Mouse (Mus musculus) MEL (cell line): ENCODE data around the gene Ccdc82. TPM values are rescaled to one million over a fixed set of nuclear protein-coding genes. Genes with fewer than 3 reads are reported as not detected.

ENCODE experiments used
- DNase-seq: peaks from one replicate; pipeline ENCODE4 v3.0.0; 2011; ENCODE audit warnings: low read depth, low spot score
- H3K27ac ChIP-seq: 2 replicates; pipeline ENCODE4 v1.5.1; 2012; ENCODE audit warnings: low read depth, mild to moderate bottlenecking, control low read depth, low read length, moderate library complexity; ENCODE audit not compliant: control insufficient read depth
- H3K27me3 ChIP-seq, 2 experiments: fragments of 150-350 bp in 1 of 2; sonication (generic) in 1 of 2; 2 replicates each; pipeline ENCODE4 v1.6.1; 2012; ENCODE audit warnings: low read length in 2 of 2, mild to moderate bottlenecking in 2 of 2, improper control_type of control experiment in 1 of 2, moderate library complexity in 1 of 2; ENCODE audit not compliant: insufficient read depth in 2 of 2, control insufficient read depth in 1 of 2
- H3K36me3 ChIP-seq, 2 experiments: 2 replicates each; pipeline ENCODE4 v1.6.1; 2012 to 2014; ENCODE audit warnings: low read length in 2 of 2, improper control_type of control experiment in 1 of 2, inconsistent platforms in 1 of 2, mild to moderate bottlenecking in 1 of 2; ENCODE audit not compliant: insufficient read depth in 2 of 2, control insufficient read depth in 1 of 2
- H3K4me1 ChIP-seq, 2 experiments: fragments of 150-350 bp in 1 of 2; sonication (generic) in 1 of 2; 2 replicates each; pipeline ENCODE4 v1.6.1; 2012; ENCODE audit warnings: low read length in 2 of 2, improper control_type of control experiment in 1 of 2, mild to moderate bottlenecking in 1 of 2; ENCODE audit not compliant: insufficient read depth in 2 of 2, control insufficient read depth in 1 of 2
- H3K4me3 ChIP-seq, 2 experiments: fragments of 150-350 bp in 1 of 2; sonication (generic) in 1 of 2; 2 replicates each; pipeline ENCODE4 v1.5.1; 2012; ENCODE audit warnings: low read depth in 2 of 2, low read length in 2 of 2, mild to moderate bottlenecking in 2 of 2, moderate library complexity in 2 of 2, control low read depth in 1 of 2, improper control_type of control experiment in 1 of 2; ENCODE audit not compliant: control insufficient read depth in 1 of 2, insufficient read depth in 1 of 2
- H3K79me2 ChIP-seq: 2 replicates; pipeline ENCODE4 v1.6.1; 2012; ENCODE audit warnings: mild to moderate bottlenecking, low read length, moderate library complexity; ENCODE audit not compliant: control insufficient read depth, poor library complexity, insufficient read depth
- H3K9ac ChIP-seq: 2 replicates; pipeline ENCODE4 v1.6.1; 2012; ENCODE audit warnings: low read depth, mild to moderate bottlenecking, control low read depth, low read length, moderate library complexity; ENCODE audit not compliant: control insufficient read depth, poor library complexity, severe bottlenecking
- H3K9me3 ChIP-seq: fragments of 150-350 bp; sonication (generic); replicated peaks from 2 replicates; pipeline ENCODE4 v1.6.1; 2012; ENCODE audit warnings: mild to moderate bottlenecking, low read length, improper control_type of control experiment, moderate library complexity; ENCODE audit not compliant: insufficient read depth
- CHD2 ChIP-seq: IDR thresholded peaks from 2 replicates; pipeline ENCODE4 v1.6.1; 2011; ENCODE audit warnings: low read length, improper control_type of control experiment
- CTCF ChIP-seq, 3 experiments: IDR thresholded peaks in 2 of 3; conservative IDR thresholded peaks in 1 of 3; 2 replicates each; pipeline ENCODE4 v1.5.1; 2011 to 2012; ENCODE audit warnings: low read length in 3 of 3, low read depth in 2 of 3, mild to moderate bottlenecking in 2 of 3, improper control_type of control experiment in 1 of 3, inconsistent platforms in 1 of 3, mixed read lengths in 1 of 3, moderate library complexity in 1 of 3; ENCODE audit not compliant: control insufficient read depth in 1 of 3, insufficient read depth in 1 of 3, poor library complexity in 1 of 3, severe bottlenecking in 1 of 3
- E2F4 ChIP-seq: IDR thresholded peaks from 2 replicates; pipeline ENCODE4 v1.6.1; 2011; ENCODE audit warnings: low read depth, low read length, improper control_type of control experiment, borderline replicate concordance
- ELF1 ChIP-seq: IDR thresholded peaks from 2 replicates; pipeline ENCODE4 v1.6.1; 2014; ENCODE audit warnings: low read depth, mild to moderate bottlenecking, inconsistent platforms, low read length, improper control_type of control experiment, moderate library complexity
- EP300 ChIP-seq, 2 experiments: IDR thresholded peaks; 2 replicates each; pipeline ENCODE4 v1.6.1; 2011; ENCODE audit warnings: improper control_type of control experiment in 2 of 2, low read length in 2 of 2, low read depth in 1 of 2, mild to moderate bottlenecking in 1 of 2
- ETS1 ChIP-seq: IDR thresholded peaks from 2 replicates; pipeline ENCODE4 v1.6.1; 2012; ENCODE audit warnings: low read depth, mild to moderate bottlenecking, inconsistent platforms, low read length, improper control_type of control experiment, moderate library complexity
- GATA1 ChIP-seq: IDR thresholded peaks from 2 replicates; pipeline ENCODE4 v1.6.1; 2011; ENCODE audit warnings: low read depth, low read length, improper control_type of control experiment
- HCFC1 ChIP-seq: IDR thresholded peaks from 2 replicates; pipeline ENCODE4 v1.6.1; 2012; ENCODE audit warnings: low read depth, mild to moderate bottlenecking, inconsistent platforms, low read length, improper control_type of control experiment, moderate library complexity
- KAT2A ChIP-seq: conservative IDR thresholded peaks from 2 replicates; pipeline ENCODE4 v1.6.1; 2012; ENCODE audit warnings: low read depth, low read length, improper control_type of control experiment, inconsistent platforms
- MAX ChIP-seq: IDR thresholded peaks from 2 replicates; pipeline ENCODE4 v1.6.1; 2011; ENCODE audit warnings: low read length, improper control_type of control experiment
- MAZ ChIP-seq: IDR thresholded peaks from 2 replicates; pipeline ENCODE4 v1.6.1; 2012; ENCODE audit warnings: low read depth, mild to moderate bottlenecking, inconsistent platforms, low read length, improper control_type of control experiment
- MEF2A ChIP-seq: IDR thresholded peaks from 2 replicates; pipeline ENCODE4 v1.6.1; 2014; ENCODE audit warnings: low read depth, mild to moderate bottlenecking, inconsistent platforms, low read length, improper control_type of control experiment; ENCODE audit not compliant: poor library complexity, insufficient replicate concordance, severe bottlenecking; ENCODE audit errors: extremely low read depth
- MXI1 ChIP-seq: IDR thresholded peaks from 2 replicates; pipeline ENCODE4 v1.6.1; 2011; ENCODE audit warnings: mild to moderate bottlenecking, low read depth, low read length, improper control_type of control experiment
- NELFE ChIP-seq: IDR thresholded peaks from 2 replicates; pipeline ENCODE4 v1.6.1; 2011; ENCODE audit warnings: low read depth, low read length, improper control_type of control experiment
- NRF1 ChIP-seq: IDR thresholded peaks from 2 replicates; pipeline ENCODE4 v1.6.1; 2014; ENCODE audit warnings: low read depth, mild to moderate bottlenecking, inconsistent platforms, low read length, improper control_type of control experiment, moderate library complexity; ENCODE audit not compliant: poor library complexity, insufficient read depth, severe bottlenecking
- POLR2A ChIP-seq, 2 experiments: IDR thresholded peaks; 2 replicates each; pipeline ENCODE4 v1.6.1; 2011 to 2012; ENCODE audit warnings: low read length in 2 of 2, mild to moderate bottlenecking in 2 of 2, control low read depth in 1 of 2, improper control_type of control experiment in 1 of 2, low read depth in 1 of 2, moderate library complexity in 1 of 2; ENCODE audit not compliant: control insufficient read depth in 1 of 2, insufficient read depth in 1 of 2, poor library complexity in 1 of 2
- POLR2AphosphoS2 ChIP-seq: IDR thresholded peaks from 2 replicates; pipeline ENCODE4 v1.6.1; 2011; ENCODE audit warnings: low read length, improper control_type of control experiment
- POLR2AphosphoS5 ChIP-seq: IDR thresholded peaks from 2 replicates; pipeline ENCODE4 v1.6.1; 2012; ENCODE audit warnings: low read depth, borderline replicate concordance, mild to moderate bottlenecking, inconsistent platforms, low read length, moderate library complexity, mixed read lengths
- RCOR1 ChIP-seq: IDR thresholded peaks from 2 replicates; pipeline ENCODE4 v1.6.1; 2012; ENCODE audit warnings: low read depth, mild to moderate bottlenecking, inconsistent platforms, low read length, improper control_type of control experiment
- SIN3A ChIP-seq: IDR thresholded peaks from 2 replicates; pipeline ENCODE4 v1.6.1; 2012; ENCODE audit warnings: low read length, improper control_type of control experiment, inconsistent platforms
- SMC3 ChIP-seq: IDR thresholded peaks from 2 replicates; pipeline ENCODE4 v1.6.1; 2011; ENCODE audit warnings: low read depth, low read length, improper control_type of control experiment
- TAL1 ChIP-seq: IDR thresholded peaks from 2 replicates; pipeline ENCODE4 v1.6.1; 2012; ENCODE audit warnings: mild to moderate bottlenecking, inconsistent platforms, low read length, moderate library complexity, mixed read lengths
- TBP ChIP-seq: IDR thresholded peaks from 2 replicates; pipeline ENCODE4 v1.8.0; 2011; ENCODE audit warnings: low read depth, low read length, improper control_type of control experiment
- TCF12 ChIP-seq: IDR thresholded peaks from 2 replicates; pipeline ENCODE4 v1.6.1; 2014; ENCODE audit warnings: low read depth, mild to moderate bottlenecking, inconsistent platforms, low read length, improper control_type of control experiment, moderate library complexity
- ZC3H11A ChIP-seq: IDR thresholded peaks from 2 replicates; pipeline ENCODE4 v1.6.1; 2012; ENCODE audit warnings: low read depth, mild to moderate bottlenecking, inconsistent platforms, low read length, improper control_type of control experiment
- ZMIZ1 ChIP-seq: IDR thresholded peaks from 2 replicates; pipeline ENCODE4 v1.6.1; 2012; ENCODE audit warnings: low read depth, mild to moderate bottlenecking, inconsistent platforms, low read length, improper control_type of control experiment, moderate library complexity
- polyA plus RNA-seq, 2 experiments: library from polyadenylated mRNA; stranded (reverse) in 1 of 2; unstranded in 1 of 2; fragments of >175 nt in 1 of 2; fragments of >200 nt in 1 of 2; gene quantifications; 2 replicates each; pipeline versions ENCODE4 v1.2.1 to v1.2.4; 2012; ENCODE audit warnings: low replicate concordance in 2 of 2, low read depth in 1 of 2; ENCODE audit not compliant: insufficient read length in 2 of 2, insufficient read depth in 1 of 2, missing spikeins in 1 of 2
- total RNA-seq: library from RNA; depleted of rRNA; stranded (reverse); fragments of 300-350 nt; gene quantifications from 2 replicates; pipeline ENCODE4 v1.2.3, GENCODE M21; 2012; rRNA removed

Gene Ccdc82
- total RNA-seq (8.4 and 11.0 TPM in 2 replicates), polyA plus RNA-seq (10 to 100 TPM; 15.0 to 79.8 TPM)

DNA sequence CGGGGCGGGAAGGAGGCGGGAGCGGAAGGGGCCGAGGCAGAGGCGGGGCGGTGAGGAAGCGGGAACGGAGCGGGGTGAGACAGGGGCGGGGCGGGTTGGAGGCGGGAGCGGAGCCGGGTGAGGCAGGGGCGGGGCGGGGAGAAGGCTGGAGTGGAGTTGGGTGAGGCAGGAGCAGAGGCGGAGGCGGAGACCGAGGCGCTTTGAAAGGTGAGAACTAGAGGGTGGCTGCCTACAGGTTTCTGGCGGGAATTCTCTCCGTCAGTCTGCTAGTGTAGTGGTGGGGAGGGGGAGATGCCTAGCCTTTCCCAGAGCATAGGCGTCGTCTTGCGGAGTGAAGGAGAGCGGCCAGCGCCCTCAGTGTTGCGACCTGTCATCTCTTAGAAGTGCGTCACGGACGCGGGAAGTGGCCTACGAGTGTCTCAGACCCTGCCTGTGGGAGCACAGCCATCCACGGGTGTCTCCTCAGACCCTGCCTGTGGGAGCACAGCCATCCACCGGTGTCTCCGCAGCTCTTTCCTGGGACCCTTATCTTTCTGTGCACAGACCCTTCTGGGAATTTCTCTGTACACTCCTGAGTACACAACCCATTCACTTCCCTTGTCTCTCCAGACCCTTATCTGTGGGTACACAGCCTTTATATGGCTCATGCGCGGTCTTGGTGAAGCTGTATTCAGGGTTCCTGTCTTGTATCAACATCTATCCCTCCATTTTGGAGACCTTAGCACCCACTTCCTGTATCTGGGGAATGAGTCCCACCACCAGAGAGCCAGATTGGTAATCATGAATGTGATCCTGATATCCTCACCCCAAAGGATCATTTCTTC is at the start of gene Ccdc82:
Ccdc82 (plus strand) TSS at position 141 of the 824 bp plus-strand sequence.
- Histone ChIP-seq H3K27ac (peak within 1 kb of the TSS; percentile 66), H3K36me3 (peaks cover 0 to 34% of the 10 kb centered on the region in 2 experiments; a peak in 2 of 4 replicates), H3K4me3 (peak within 1 kb of the TSS; percentile 74 to 86), H3K79me2 (peaks cover 1% of the 10 kb centered on the region), H3K9me3 (no peaks in the 10 kb centered on the region), H3K4me1 (peaks cover 17 to 24% of the 10 kb centered on the region in 2 experiments), H3K27me3 (no peaks in the 10 kb centered on the region), H3K9ac (peak within 1 kb of the TSS; percentile 63)
- no peak for TF ChIP-seq MEF2A
- no peak for TF ChIP-seq CTCF (IDR thresholded peaks at IDR 0.05 in 2 of 3, conservative IDR thresholded peaks at IDR 0.05 in 1 of 3; ENCODE audit: control insufficient read depth in 1 of 3, insufficient read depth in 1 of 3, low read depth in 2 of 3, low read length in 3 of 3, poor library complexity in 1 of 3, severe bottlenecking in 1 of 3)
- no peak for TF ChIP-seq CHD2
- no peak for TF ChIP-seq KAT2A
- peak; percentile 81 for TF ChIP-seq NELFE
- TF ChIP-seq SIN3A, result peak; percentile 90
- peak; percentile 53; the same call in 1 of the 2 replicates for TF ChIP-seq MAZ
- TF ChIP-seq ZMIZ1, result peak; percentile 64; the same call in 1 of the 2 replicates
- peak; percentile 97 for TF ChIP-seq TAL1
- TF ChIP-seq NRF1, result peak; percentile 44; the same call in 1 of the 2 replicates
- peak; percentile 93 for TF ChIP-seq GATA1
- no peak; the same call in 1 of the 2 replicates for TF ChIP-seq SMC3
- TF ChIP-seq MXI1, result 0 out of 2 replicates have a peak, but pooled peaks have one; percentile 51
- TF ChIP-seq MAX, result peak; percentile 73
- peak; percentile 51 to 79; a peak in 3 of 4 replicates for TF ChIP-seq POLR2A (IDR thresholded peaks at IDR 0.05; ENCODE audit: control insufficient read depth in 1 of 2, insufficient read depth in 1 of 2, low read depth in 1 of 2, low read length in 2 of 2, poor library complexity in 1 of 2)
- peak; percentile 34; the same call in 1 of the 2 replicates for TF ChIP-seq POLR2AphosphoS2
- peak; percentile 79 for TF ChIP-seq TCF12
- peak; percentile 76 to 78 for TF ChIP-seq EP300 (IDR thresholded peaks at IDR 0.05; ENCODE audit: low read depth in 1 of 2, low read length in 2 of 2)
- TF ChIP-seq POLR2AphosphoS5, result peak; percentile 92; the same call in 1 of the 2 replicates
- peak; percentile 68; the same call in 1 of the 2 replicates for TF ChIP-seq ETS1
- TF ChIP-seq RCOR1, result peak; percentile 36; the same call in 1 of the 2 replicates
- TF ChIP-seq HCFC1, result peak; percentile 14
- TF ChIP-seq E2F4, result peak; percentile 94
- TF ChIP-seq ELF1, result peak; percentile 82
- TF ChIP-seq ZC3H11A, result no peak
- peak; percentile 15; the same call in 1 of the 2 replicates for TF ChIP-seq TBP
- peak; percentile 99 for DNase-seq
